Mouse (Mus musculus): Measurements from ENCODE around the gene Hoxd4.

- no peak for TF ChIP-seq CTCF (IDR thresholded peaks at IDR 0.05; ENCODE audit: borderline replicate concordance, insufficient read depth, low read length)
- TF ChIP-seq POLR2A (IDR thresholded peaks at IDR 0.05; ENCODE audit: low read depth, low read length): no peak
These were observed 13.4 kb downstream of the Hoxd4 start for GRCm38 (mm10) chr2:74725171-74725570.
